Mouse (Mus musculus) small intestine, adult 2 months (tissue): Measurements from ENCODE around the gene Sugp2.

Experiments
- CTCF ChIP-seq: fragments of 200-500 bp; IDR thresholded peaks from 2 replicates; pipeline ENCODE4 v1.5.1; 2012; ENCODE audit warnings: low read depth, mild to moderate bottlenecking, control low read depth, inconsistent platforms, low read length, moderate library complexity, mixed read lengths; ENCODE audit not compliant: insufficient replicate concordance, insufficient read length; ENCODE audit errors: extremely low read depth
- POLR2A ChIP-seq: fragments of 200-500 bp; IDR thresholded peaks from 2 replicates; pipeline ENCODE4 v1.6.1; 2012; ENCODE audit warnings: low read depth, mild to moderate bottlenecking, control low read depth, inconsistent platforms, low read length, moderate library complexity

- TF ChIP-seq POLR2A, result no peak
- TF ChIP-seq CTCF, result peak; percentile 46; the same call in 1 of the 2 replicates
These were observed 33.8 kb upstream of the Sugp2 start for GRCm38 (mm10) chr8:70200098-70200681.
